Mouse (Mus musculus) limb, embryonic 15.5 days (tissue): Measurements from ENCODE around the gene Itpkb. TPM values are rescaled to one million over a fixed set of nuclear protein-coding genes. Genes with fewer than 3 reads are reported as not detected.
A peak's percentile ranks its signal among the peaks of the same experiment; 100 is the strongest.

Experiments
- ATAC-seq: fragments of 200-750 bp; cut with Nextera tagmentation; 2 replicates; pipeline ENCODE4 v1.8.0; 2017; ENCODE audit warnings: low read depth, moderate TSS enrichment; ENCODE audit not compliant: insufficient number of reproducible peaks, low FRiP score, low TSS enrichment
- H3K27ac ChIP-seq: fragments of 300-500 bp; sonication (generic); 2 replicates; pipeline ENCODE4 v1.5.1; 2015; ENCODE audit warnings: moderate library complexity, mild to moderate bottlenecking, inconsistent platforms
- H3K27me3 ChIP-seq: fragments of 300-500 bp; sonication (generic); 2 replicates; pipeline ENCODE4 v1.6.1; 2015; ENCODE audit warnings: inconsistent platforms
- H3K36me3 ChIP-seq: fragments of 300-500 bp; sonication (generic); 2 replicates; pipeline ENCODE4 v1.6.1; 2015; ENCODE audit warnings: inconsistent platforms
- H3K4me1 ChIP-seq: fragments of 300-500 bp; sonication (generic); 2 replicates; pipeline ENCODE4 v1.6.1; 2015; ENCODE audit warnings: inconsistent platforms
- H3K4me2 ChIP-seq: fragments of 300-500 bp; sonication (generic); 2 replicates; pipeline ENCODE4 v1.6.1; 2015; ENCODE audit warnings: mild to moderate bottlenecking, inconsistent platforms
- H3K4me3 ChIP-seq: fragments of 300-500 bp; sonication (generic); 2 replicates; pipeline ENCODE4 v1.5.1; 2015; ENCODE audit warnings: mild to moderate bottlenecking, inconsistent platforms
- H3K9ac ChIP-seq: fragments of 300-500 bp; sonication (generic); 2 replicates; pipeline ENCODE4 v1.6.1; 2015; ENCODE audit warnings: inconsistent platforms
- H3K9me3 ChIP-seq: fragments of 300-500 bp; sonication (generic); 2 replicates; pipeline ENCODE4 v1.6.1; 2016; ENCODE audit warnings: inconsistent platforms
- WGBS: fragments of 180-500 bp; shearing (Covaris S2); methylation state at CpG from one replicate; pipeline ENCODE4 v1.1.7; 2015; 5-methylcytosine and 5-hydroxymethylcytosine counted together
- polyA plus RNA-seq: library from polyadenylated mRNA; unstranded; fragments of >200 nt; fragmentation: Nextera tagmentation; extraction: Ambion mirVana; gene quantifications from 2 replicates; pipeline ENCODE4 v1.2.1, GENCODE M21; 2015

The Itpkb gene
- polyA plus RNA-seq, 1 experiment from 2014 or later = 15.1 TPM

- Histone ChIP-seq H3K36me3 (no peaks in the 10 kb centered on the region), H3K4me2 (no peak overlapping the region), H3K4me3 (no peak overlapping the region), H3K9ac (no peak overlapping the region), H3K27me3 (no peaks in the 10 kb centered on the region), H3K9me3 (no peaks in the 10 kb centered on the region), H3K27ac (no peak overlapping the region), H3K4me1 (peaks cover 52% of the 10 kb centered on the region)
- WGBS = 50% methylated on average over 4 of the region's 4 CpGs
- no peak for ATAC-seq
Observed at GRCm38 (mm10) chr1:180354129-180354528, 23.8 kb downstream of the Itpkb start.

DNA sequence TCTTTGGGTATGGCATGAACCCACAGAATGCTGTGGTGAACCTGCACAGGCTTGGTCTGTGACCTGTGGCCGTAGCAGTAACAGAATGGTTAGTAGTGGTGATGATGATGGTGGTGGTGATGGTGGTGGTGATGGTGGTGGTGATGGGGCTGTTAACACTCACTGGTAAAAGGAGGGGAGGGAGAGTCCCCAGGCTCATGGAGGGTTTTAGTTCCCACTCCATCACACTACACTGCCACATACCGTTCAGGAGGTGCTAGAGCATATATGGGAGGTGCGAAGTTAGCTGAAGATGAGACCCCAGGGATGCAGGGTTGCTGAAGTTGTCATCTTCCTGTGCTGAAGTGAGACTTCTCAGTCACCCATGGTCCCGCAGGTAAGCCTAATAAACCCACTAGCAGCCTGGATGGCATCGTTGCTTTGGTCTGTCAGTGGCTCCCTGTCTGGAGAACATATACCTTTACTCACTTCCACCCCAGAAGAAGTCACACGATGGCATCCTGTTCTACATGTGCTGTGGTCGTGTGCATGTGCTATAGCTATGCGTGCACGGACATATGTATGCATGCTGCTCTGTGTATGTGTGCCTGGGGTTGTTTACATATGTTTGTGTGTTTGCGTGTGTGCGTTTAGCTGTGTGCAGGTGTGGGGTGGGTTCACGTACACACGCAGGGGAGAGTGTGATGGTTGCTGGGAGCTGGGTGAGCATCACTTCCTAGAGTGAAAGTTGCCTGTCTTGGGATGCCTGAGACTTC is 24.9 kb downstream of the Itpkb start:
- WGBS = 87% methylated on average over 13 of the region's 13 CpGs
- Histone ChIP-seq H3K4me3 (no peak overlapping the region), H3K9me3 (no peaks in the 10 kb centered on the region), H3K9ac (no peak overlapping the region), H3K36me3 (peaks cover 3% of the 10 kb centered on the region; the same call in 1 of the 2 replicates), H3K4me2 (no peak overlapping the region), H3K27ac (0 out of 2 replicates have a peak overlapping the region, but pooled peaks have one; percentile 40), H3K4me1 (peaks cover 53% of the 10 kb centered on the region), H3K27me3 (no peaks in the 10 kb centered on the region)
- no peak for ATAC-seq

DNA sequence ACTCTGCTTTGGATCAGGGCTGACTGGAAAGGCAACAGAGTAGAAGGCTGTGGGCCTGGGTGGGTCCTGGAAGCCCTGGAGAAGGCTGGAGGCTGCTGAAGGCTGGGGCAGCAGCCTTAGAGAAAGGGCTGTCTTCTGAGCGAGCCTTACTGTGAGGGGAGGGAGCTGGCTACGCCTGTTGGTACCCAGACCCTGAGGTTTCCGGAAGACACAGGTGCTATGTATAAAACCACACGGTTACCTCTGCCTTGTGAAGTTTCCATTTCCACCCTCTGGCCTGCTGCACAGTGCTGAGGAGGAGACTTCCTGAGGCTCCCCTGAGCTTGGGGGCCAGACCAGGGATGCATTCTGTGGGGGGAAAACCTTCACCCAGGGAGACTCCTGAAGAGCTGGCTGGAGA is 25.9 kb downstream of the Itpkb start:
- no peak for ATAC-seq
- H3K4me1 ChIP-seq = peaks cover 50% of the 10 kb centered on the region

GRCm38 (mm10) chr1:180356857-180357256 is 26.6 kb downstream of the Itpkb start:
- Histone ChIP-seq H3K27ac (no peak overlapping the region), H3K4me2 (no peak overlapping the region), H3K4me3 (no peak overlapping the region), H3K36me3 (peaks cover 3% of the 10 kb centered on the region; the same call in 1 of the 2 replicates), H3K9ac (no peak overlapping the region), H3K27me3 (no peaks in the 10 kb centered on the region), H3K9me3 (no peaks in the 10 kb centered on the region), H3K4me1 (peaks cover 48% of the 10 kb centered on the region)
- WGBS = 65% methylated on average over 6 of the region's 6 CpGs
- ATAC-seq = no peak

More for the DNA sequence above, 25.9 kb downstream of the Itpkb start:
- no peaks in the 10 kb centered on the region for H3K27me3 ChIP-seq
- no peaks in the 10 kb centered on the region for H3K9me3 ChIP-seq
- peaks cover 3% of the 10 kb centered on the region; the same call in 1 of the 2 replicates for H3K36me3 ChIP-seq
- 44% methylated on average over 4 of the region's 4 CpGs for WGBS
- no peak overlapping the region for H3K9ac ChIP-seq
- H3K4me3 ChIP-seq = no peak overlapping the region
- no peak overlapping the region for H3K4me2 ChIP-seq
- H3K27ac ChIP-seq = peak overlapping the region; percentile 40; the same call in 1 of the 2 replicates

DNA sequence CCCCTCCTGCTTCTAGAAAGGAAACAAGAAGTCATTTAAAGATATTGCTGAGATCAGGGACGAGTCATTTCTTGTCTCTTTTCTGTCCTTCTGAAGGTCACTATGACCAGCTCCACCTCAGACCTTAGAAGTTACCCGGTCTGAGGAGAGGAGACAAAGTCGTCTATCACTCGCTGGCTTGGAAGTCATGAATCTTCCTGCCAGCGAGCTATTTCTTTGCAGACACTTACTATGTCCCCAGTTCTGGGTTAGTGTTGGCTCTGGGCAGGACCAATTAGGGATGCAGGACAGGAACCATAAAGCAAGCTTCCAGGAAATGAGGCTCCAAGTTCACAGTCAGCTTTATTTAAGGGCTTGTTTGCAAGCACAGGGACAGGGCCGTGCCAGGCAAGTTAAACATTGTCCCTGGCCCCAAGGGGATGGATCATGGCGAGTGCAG is 27.6 kb downstream of the Itpkb start:
- Histone ChIP-seq H3K9me3 (no peaks in the 10 kb centered on the region), H3K27me3 (no peaks in the 10 kb centered on the region), H3K4me3 (no peak overlapping the region), H3K27ac (no peak overlapping the region), H3K36me3 (peaks cover 3% of the 10 kb centered on the region; the same call in 1 of the 2 replicates), H3K9ac (no peak overlapping the region), H3K4me1 (peaks cover 48% of the 10 kb centered on the region), H3K4me2 (no peak overlapping the region)
- WGBS = 29% methylated on average over 7 of the region's 7 CpGs
- no peak for ATAC-seq

DNA sequence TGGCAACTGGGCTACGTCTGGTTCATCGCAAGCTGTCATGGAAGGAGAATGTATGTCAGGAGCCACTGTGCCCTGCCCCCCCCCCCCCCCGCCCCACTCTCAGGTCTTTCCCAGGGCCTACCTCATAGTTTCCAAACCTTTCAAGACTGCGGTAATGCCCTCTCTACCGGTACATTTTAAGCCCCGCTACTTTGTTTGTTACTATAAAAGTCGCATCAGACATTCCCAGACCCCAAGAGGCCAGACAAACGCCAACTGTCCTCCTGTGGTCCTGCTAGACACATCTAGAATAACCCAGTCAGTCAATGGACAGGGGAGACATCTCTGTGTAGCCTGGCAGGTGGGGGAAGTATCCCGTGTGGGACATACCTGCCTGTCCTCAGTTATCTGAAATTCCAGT is 28.2 kb downstream of the Itpkb start:
- Histone ChIP-seq H3K4me3 (no peak overlapping the region), H3K4me1 (peaks cover 50% of the 10 kb centered on the region), H3K27me3 (no peaks in the 10 kb centered on the region), H3K27ac (no peak overlapping the region), H3K4me2 (no peak overlapping the region), H3K9ac (no peak overlapping the region), H3K9me3 (no peaks in the 10 kb centered on the region), H3K36me3 (peaks cover 3% of the 10 kb centered on the region; the same call in 1 of the 2 replicates)
- WGBS = 85% methylated on average over 9 of the region's 9 CpGs
- ATAC-seq = no peak

- peaks cover 3% of the 10 kb centered on the region; the same call in 1 of the 2 replicates for H3K36me3 ChIP-seq
- no peaks in the 10 kb centered on the region for H3K27me3 ChIP-seq
- no peak overlapping the region for H3K27ac ChIP-seq
- H3K9me3 ChIP-seq = no peaks in the 10 kb centered on the region
- H3K4me2 ChIP-seq = no peak overlapping the region
- no peak overlapping the region for H3K9ac ChIP-seq
- no peak overlapping the region for H3K4me3 ChIP-seq
- peaks cover 49% of the 10 kb centered on the region for H3K4me1 ChIP-seq
- no peak for ATAC-seq
- 46% methylated on average over 5 of the region's 5 CpGs for WGBS
Observed at GRCm38 (mm10) chr1:180359311-180359710, 29.0 kb downstream of the Itpkb start.

DNA sequence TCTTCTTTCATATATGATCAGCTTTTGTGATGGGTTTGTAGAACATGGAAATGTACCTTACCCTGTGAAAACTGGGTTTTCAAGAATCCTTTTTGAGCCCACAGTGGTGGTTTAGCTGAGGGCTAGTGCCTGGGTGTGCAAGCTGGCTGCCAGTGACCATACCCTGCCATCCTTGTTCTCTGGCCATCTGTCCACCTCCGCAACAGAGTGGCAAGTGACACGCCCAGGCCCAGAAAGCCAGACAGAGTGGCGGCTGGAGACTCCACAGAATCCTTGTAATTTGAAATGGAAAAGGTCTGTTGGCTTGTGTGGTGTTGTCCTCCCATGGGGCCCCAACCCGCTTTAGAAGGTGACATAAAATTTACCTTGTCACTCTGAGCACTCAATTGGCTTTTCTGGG is 31.9 kb downstream of the Itpkb start:
- no peak for ATAC-seq
- H3K27me3 ChIP-seq = no peaks in the 10 kb centered on the region
- H3K36me3 ChIP-seq = peaks cover 3% of the 10 kb centered on the region; the same call in 1 of the 2 replicates
- H3K4me2 ChIP-seq = no peak overlapping the region
- WGBS = 78% methylated on average over 4 of the region's 4 CpGs
- no peak overlapping the region for H3K4me3 ChIP-seq
- H3K4me1 ChIP-seq = peaks cover 47% of the 10 kb centered on the region
- H3K9ac ChIP-seq = no peak overlapping the region
- H3K9me3 ChIP-seq = no peaks in the 10 kb centered on the region
- H3K27ac ChIP-seq = no peak overlapping the region

DNA sequence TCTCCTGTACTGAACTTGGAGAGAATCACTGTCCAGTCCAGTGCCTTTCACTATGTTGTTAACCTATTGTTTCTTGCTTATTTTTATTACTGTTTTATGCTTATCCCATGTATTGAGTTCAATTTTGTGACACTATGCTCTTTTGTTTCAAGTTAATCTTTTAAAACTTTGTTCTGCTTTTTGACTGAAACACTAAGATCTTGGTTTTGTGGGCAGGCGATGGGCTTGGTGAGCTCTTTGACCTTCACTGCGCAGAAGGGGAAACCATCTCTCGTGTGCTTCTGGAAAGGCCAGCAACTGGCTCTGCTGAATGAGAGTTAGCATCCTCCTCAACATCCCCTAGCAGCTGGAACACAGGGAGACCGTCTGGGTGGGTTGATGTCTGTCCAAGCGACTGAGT is 32.6 kb downstream of the Itpkb start:
- WGBS = 82% methylated on average over 5 of the region's 5 CpGs
- Histone ChIP-seq H3K9me3 (no peaks in the 10 kb centered on the region), H3K4me2 (no peak overlapping the region), H3K9ac (no peak overlapping the region), H3K27ac (no peak overlapping the region), H3K4me3 (no peak overlapping the region), H3K36me3 (peaks cover 3% of the 10 kb centered on the region; the same call in 1 of the 2 replicates), H3K27me3 (no peaks in the 10 kb centered on the region), H3K4me1 (peaks cover 50% of the 10 kb centered on the region)
- ATAC-seq = no peak

DNA sequence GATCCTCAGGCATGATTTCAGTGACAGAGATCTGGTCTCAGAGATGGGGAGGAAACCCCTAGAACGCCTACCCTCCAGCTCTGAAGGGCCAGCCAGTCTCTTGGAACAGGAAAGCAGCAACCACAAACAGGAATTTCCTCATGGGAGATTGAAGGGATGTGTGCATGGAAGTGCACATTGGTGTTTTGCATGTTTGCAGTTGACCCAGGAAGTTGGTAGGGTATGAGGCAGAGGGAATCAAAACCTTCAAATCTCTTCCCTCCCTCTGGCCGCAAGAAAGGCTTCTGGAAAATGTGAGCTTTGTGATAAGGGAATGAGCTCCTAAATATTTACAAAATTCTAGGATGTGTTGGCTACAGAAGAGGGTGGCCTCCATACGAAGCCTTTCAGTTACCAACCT is 33.0 kb downstream of the Itpkb start:
- peaks cover 50% of the 10 kb centered on the region for H3K4me1 ChIP-seq
- ATAC-seq = no peak
- no peak overlapping the region for H3K9ac ChIP-seq
- no peak overlapping the region for H3K4me3 ChIP-seq
- WGBS = 77% methylated on average over 3 of the region's 3 CpGs
- H3K27me3 ChIP-seq = no peaks in the 10 kb centered on the region
- peaks cover 3% of the 10 kb centered on the region; the same call in 1 of the 2 replicates for H3K36me3 ChIP-seq
- no peaks in the 10 kb centered on the region for H3K9me3 ChIP-seq
- 0 out of 2 replicates have a peak overlapping the region, but pooled peaks have one; percentile 8 for H3K27ac ChIP-seq
- no peak overlapping the region for H3K4me2 ChIP-seq

DNA sequence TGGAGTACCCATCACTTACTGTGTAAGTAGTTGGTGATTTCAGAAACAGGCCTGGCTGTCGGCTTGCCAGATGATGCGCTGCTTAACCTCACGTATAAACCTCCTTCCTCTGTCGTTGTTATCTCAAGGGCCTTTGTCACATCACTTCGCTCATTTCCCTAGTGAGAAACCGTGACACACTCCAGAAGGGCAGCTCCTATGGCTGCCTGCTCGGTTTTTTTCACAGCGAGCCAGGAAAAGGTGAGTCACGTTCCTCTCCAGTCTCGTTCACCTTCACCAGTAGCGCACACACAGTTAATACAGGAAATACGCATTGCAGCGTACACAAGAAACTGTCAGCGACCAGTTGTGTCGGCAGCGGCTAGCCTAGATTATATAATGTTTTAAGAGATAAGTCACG is 33.7 kb downstream of the Itpkb start:
- Histone ChIP-seq H3K27me3 (no peaks in the 10 kb centered on the region), H3K36me3 (peaks cover 3% of the 10 kb centered on the region; the same call in 1 of the 2 replicates), H3K4me2 (no peak overlapping the region), H3K4me3 (no peak overlapping the region), H3K27ac (peak overlapping the region; percentile 8; the same call in 1 of the 2 replicates), H3K9ac (no peak overlapping the region), H3K4me1 (peaks cover 51% of the 10 kb centered on the region), H3K9me3 (no peaks in the 10 kb centered on the region)
- WGBS = 55% methylated on average over 17 of the region's 17 CpGs
- no peak for ATAC-seq

DNA sequence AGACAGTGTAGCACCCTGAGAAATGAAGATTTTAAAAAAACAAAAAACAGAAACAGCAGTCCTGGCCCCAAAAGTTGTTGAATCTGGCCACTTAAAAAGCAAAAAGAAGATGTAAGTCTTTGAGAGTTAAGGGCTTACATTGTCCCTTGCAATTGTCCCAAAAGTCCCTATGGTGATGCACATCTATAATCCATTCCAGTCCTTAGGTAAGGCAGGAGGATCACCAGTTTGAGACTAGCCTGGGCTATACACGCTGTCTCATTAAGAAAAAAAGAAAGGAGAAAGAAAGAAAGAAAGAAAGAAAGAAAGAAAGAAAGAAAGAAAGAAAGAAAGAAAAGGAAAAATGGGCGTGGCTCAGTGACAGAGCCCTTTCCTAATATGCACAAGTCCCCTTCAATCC is 34.4 kb downstream of the Itpkb start:
- WGBS = 35% methylated on average over 2 of the region's 2 CpGs
- Histone ChIP-seq H3K9ac (no peak overlapping the region), H3K27me3 (no peaks in the 10 kb centered on the region), H3K27ac (peak overlapping the region; percentile 79), H3K4me2 (peak overlapping the region; percentile 62), H3K9me3 (no peaks in the 10 kb centered on the region), H3K4me3 (peak overlapping the region; percentile 39), H3K4me1 (peaks cover 49% of the 10 kb centered on the region), H3K36me3 (peaks cover 3% of the 10 kb centered on the region; the same call in 1 of the 2 replicates)
- ATAC-seq = no peak
